Mouse (Mus musculus) erythroid progenitor cell, adult 5-6 weeks (primary cell): ENCODE measurements around the gene Lamtor2. TPM values are rescaled to one million over a fixed set of nuclear protein-coding genes. Genes with fewer than 3 reads are reported as not detected.
"Not testable (repeated sequence)": the region's sequence is repeated elsewhere in the genome, so short reads cannot be mapped to it uniquely, and the experiment has no call there.

Source experiments
- ATAC-seq: replicated peaks from 2 replicates; pipeline ENCODE4 v1.8.0; 2016; ENCODE audit warnings: moderate number of reproducible peaks, mild to moderate bottlenecking, moderate TSS enrichment, inconsistent platforms; ENCODE audit not compliant: poor library complexity, low FRiP score, severe bottlenecking
- total RNA-seq, 2 experiments: library from RNA; stranded (forward) in 1 of 2; stranded (reverse) in 1 of 2; fragments of 150-400 nt in 1 of 2; fragments of 186-747, 209-891 nt in 1 of 2; gene quantifications; 2 replicates each; pipeline versions ENCODE4 v1.2.3 to v1.2.4; 2015 to 2017; ENCODE audit warnings: low replicate concordance in 2 of 2

Gene Lamtor2
- total RNA-seq (2015; ENCODE audit: low replicate concordance) (9.0 and 12.6 TPM in 2 replicates), total RNA-seq (2017; ENCODE audit: low replicate concordance) (7.7 and 23.3 TPM in 2 replicates)

DNA sequence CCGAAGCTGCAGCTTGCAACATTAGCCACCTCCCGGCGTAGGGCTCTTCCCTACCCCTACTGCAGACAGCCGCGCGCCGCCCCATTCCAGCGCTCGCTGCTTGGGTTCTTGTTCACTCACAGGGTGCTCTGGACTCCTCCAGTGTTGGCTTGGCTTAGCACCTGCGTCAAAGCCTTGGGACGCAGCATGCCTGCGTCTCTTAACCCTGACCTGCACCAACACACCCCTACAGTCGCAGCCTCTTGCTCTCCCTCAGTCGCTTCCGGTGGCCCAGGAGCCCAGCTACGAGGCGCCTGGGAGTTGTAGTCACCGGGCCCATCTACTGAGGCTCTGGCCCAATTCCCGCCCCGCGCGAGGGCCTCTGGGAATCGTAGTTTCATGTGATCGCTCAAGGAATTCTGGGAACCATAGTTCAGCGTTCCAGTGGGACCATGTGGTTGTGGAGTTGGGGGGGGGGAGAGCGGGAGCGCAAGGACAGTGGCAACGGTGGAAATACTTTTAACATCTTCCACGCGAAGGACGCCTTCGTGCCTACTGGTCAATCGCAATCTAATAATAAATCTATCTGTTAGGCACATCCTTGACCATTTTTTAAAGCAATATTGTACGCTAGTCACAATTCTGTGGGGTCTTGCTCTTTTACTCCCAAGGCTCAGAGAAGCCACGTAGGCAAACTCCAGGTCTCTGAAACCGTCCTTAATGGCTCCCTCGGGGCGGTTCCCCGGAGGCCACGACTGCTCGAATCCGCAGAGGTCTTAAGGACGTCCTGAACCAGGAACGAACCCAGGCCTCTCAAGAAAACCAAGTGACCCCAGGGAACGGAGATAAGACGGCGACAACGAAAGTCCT lies at the start of gene Lamtor2:
Gene Lamtor2, minus strand, starts transcription at position 399 of the 849 bp plus-strand sequence.
- peak; percentile 93 for ATAC-seq

GRCm38 (mm10) chr3:88602466-88602865 lies 49.6 kb upstream of the Lamtor2 start:
- ATAC-seq: no peak

DNA sequence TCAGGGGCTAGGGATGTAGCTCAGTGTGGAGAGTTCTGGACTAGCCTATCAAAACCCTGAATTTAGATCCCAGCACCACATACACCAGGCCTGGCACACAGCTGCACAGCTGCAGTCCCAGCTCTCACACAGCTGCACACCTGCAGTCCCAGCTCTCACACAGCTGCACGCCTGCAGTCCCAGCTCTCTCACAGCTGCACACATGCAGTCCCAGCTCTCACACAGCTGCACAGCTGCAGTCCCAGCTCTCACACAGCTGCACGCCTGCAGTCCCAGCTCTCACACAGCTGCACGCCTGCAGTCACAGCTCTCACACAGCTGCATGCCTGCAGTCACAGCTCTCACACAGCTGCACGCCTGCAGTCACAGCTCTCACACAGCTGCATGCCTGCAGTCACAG lies 43.7 kb upstream of the Lamtor2 start:
- ATAC-seq: not testable (repeated sequence)

DNA sequence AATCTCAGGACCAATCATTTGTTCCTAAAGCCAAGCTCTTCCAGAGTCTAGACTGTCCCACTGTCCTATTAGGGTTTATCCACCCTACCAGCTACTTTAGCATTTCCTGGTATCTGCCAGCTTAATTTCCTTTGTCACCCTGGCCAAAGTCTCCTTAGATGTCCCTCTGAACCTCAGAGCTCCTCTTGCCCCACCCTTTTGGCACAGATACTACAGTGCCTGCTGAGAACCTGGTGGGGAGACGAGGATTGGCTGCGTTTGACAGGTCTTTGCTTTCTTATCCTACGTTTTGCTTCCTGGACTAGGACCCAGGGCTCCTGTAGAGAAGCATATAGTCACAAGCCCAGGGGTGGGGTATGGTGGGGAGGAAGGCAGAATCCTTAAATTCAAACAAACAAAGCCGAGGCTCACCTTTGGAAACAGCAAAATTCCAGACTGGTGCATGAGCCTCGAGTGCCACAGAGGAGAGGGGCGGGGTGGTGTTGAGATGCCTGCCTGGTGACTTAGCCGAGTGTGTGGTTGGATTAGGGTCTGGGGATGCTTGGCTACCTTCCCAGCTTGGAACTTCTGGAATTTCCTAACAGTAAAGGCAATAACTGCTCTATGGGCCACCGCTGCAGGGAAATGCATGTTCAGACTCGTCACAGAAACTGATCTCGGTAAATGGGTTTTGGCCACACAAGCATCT lies 41.2 kb upstream of the Lamtor2 start:
- no peak for ATAC-seq

DNA sequence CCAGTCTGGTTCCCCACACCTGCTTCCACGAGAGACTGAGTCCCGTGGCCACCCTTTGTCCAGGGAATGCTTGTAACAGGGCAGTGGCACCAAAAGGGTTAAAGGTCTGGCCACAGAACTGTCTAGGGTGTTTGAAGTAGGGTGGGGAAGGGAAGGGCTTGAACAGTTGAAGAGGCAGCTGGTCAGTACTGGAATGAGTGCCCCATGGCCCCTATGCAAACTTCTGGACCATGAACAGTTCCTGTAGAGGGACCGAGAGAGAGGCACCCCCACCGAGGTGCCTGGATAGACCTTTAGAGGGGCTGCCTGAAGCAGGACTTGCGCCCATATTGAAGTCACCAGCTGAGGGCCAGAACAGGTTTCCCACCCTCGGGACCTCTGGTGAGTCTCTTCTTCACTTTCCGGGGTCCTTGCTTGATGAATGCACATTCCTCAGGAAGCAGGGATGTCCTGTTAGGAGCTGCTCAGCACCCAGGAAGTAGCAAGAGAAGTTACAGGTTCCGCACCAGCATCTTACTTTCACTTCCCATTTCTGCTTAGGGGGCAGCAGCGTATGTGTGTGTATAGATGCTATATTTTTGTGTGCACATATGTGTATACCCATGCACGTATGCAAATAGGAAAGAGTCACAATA lies 40.2 kb upstream of the Lamtor2 start:
- 0 out of 2 replicates have a peak, but pooled peaks have one; percentile 21 for ATAC-seq

GRCm38 (mm10) chr3:88591950-88592731 lies 39.3 kb upstream of the Lamtor2 start:
- peak; percentile 75 for ATAC-seq

DNA sequence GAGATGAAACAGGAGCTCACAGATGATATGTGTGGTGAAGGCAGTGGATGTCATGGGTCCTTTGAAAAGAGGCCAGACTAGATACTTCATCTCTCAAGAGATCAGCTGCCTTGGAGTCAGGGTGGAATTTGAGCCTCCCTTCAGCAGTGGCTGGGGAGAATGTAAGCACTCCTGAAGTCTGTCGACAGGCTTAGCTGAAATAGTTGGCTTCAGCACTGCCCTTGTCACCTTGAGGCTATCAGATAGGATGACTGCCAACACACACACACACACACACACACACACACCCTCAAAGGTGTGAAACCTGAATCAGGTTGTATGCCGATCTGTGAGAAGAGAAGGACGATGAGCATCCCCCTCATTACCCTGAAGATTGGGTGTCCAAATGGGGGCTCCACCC lies 38.2 kb upstream of the Lamtor2 start:
- ATAC-seq: no peak

GRCm38 (mm10) chr3:88590246-88590645 lies 37.4 kb upstream of the Lamtor2 start:
- ATAC-seq: no peak

DNA sequence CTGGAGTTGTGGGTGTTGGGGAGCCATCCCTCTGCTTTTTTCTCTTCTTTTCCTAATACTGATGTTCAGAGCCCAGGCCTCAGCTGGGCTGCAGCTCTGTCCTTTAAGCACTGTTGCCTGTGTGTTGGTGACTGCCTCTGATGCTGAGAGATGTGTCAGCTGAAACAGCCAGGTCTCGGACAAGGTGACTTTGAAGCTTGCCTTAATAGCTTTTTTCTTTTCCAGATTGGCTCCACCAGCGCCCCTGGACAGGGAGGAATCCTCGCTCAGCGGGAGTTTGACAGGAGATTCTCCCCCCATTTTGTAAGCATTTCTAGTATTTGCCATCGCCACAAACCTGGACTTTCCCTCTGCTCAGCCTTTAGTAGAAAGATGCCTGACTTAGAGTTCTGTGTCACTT lies 33.8 kb upstream of the Lamtor2 start:
- no peak for ATAC-seq

- no peak for ATAC-seq
Observed at GRCm38 (mm10) chr3:88585769-88586168, 32.9 kb upstream of the Lamtor2 start.

DNA sequence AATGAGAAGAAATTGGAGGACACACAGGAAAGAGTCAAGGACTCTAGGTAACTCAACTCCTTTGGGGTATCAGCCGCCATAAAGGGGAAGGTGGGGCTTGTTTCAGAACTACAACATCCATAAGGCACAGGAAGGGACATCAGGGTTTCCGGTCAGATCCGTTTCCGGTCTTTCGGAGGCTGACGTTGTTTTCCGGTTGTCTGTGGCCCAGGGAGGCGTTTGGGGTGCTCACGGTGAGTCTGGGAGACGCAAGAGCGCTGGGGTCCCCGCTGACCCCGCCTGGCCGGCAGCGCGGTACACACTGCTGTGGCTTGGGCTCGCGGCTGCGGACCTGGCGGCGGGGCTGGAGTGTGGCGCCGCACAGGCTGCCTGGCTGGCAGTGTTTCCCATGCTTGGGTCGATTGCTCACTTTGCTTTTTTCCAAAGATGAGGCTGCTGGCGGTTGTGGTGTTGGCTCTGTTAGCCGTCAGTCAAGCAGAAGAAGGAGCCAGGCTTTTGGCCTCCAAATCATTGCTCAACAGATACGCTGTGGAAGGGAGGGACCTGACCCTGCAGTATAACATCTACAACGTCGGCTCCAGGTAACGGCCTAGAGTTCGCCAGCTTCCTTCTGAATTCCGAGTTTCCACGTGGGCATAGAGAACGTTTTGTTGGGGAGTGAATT lies 26.7 kb upstream of the Lamtor2 start:
- peak; percentile 96 for ATAC-seq

GRCm38 (mm10) chr3:88578498-88579424 lies 25.9 kb upstream of the Lamtor2 start:
- no peak for ATAC-seq

DNA sequence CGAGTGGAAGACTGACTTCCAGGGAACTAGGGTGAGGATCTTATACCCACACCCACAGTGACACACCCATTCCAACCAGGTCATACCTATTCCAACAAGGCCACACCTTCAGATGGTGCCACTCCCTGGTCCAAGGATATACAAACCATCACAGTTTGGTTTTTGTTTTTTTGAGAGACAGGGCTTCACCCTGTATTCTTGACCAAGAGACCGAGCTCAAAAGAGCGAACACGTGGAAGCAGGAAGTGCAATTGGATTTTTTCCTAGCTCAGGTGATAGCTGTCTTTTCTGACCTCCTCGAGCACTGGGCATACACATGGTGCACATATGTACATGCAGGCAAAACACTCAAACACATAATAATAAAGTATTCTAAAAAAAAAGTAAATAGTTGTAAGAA lies 25.0 kb upstream of the Lamtor2 start:
- ATAC-seq: not testable (repeated sequence)

DNA sequence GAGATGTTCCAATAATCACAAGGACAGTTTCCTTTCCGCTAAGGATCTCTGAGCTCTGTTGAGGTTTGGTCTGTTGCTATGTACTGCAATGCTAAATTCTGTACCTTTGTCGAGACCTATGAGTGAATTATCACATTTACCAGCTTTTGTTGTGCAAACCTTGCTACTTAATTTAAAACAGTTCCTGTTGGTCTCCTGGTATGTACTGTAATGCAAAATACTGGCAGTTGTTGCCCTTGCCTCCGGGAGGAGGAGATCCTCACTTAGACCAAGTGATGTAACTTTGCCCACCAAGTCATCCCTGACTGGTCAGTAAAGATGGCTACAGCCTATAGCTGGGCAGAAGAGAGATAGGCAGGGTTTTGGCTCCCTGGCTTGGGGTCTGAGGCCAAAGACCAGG lies 22.7 kb upstream of the Lamtor2 start, which contains the start of gene Ssr2:
Gene Ssr2, plus strand, starts transcription at position 337 of the 400 bp plus-strand sequence.
- ATAC-seq: no peak

DNA sequence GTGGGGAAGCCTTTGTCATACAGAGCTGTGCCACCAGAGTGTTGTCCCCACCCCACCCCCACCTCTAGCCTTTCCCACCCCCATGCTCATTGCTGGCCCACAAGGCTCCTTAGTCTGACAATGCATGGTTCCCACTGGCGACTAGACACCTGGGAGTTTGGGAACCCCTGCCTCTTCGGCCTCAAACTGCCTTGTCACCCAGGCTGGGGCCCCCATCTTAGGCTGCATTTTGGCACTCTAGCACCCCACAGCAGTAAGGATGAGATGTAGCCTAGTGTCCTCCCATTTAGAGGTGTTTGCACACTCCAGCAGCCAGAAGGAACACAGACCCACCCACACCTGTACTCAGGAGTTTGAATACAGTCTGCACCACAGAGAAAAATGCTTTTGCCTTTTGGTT lies 20.9 kb upstream of the Lamtor2 start:
- ATAC-seq: no peak

- ATAC-seq: no peak
Observed at GRCm38 (mm10) chr3:88572835-88573234, 20.0 kb upstream of the Lamtor2 start.

DNA sequence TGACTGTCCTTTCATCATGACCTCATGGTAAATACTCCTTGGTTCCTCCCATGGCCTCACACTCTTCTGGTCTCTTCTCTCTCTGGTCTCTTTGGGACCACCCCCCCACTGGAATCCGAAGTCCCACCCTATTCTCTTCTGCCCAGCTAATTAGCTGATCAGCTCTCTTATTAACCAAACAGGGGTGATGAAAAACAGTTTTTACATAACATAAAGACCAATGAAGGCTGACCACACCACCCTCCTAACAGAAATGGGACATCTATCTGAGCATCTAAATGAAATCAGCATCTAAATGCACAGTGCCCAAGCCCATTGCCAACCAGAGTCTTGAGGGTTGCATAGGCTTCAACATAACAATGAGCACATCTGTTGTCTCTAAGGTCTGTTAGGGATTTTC lies 19.0 kb upstream of the Lamtor2 start:
- ATAC-seq: no peak

DNA sequence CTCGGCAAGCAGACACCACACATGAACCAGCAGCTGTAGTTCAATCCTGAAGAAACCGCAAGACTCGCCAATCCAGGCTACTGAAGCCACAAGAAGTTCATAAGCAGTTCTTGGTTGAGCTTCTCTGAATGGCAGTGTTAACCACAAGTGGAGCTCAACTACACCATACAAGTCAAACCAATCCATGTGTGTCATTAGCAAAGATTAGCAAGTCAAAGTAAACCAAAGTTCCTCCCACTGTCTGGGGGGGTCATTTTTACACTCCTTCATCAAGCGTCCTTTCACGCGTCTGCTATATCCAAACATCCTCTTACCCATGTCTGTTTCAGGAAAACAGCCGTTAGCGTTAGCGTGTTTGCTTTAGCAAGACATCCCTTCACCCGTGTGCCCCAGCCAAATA lies 17.5 kb upstream of the Lamtor2 start:
- ATAC-seq: no peak
